Mouse (Mus musculus) telencephalon, adult 2 months (tissue): ENCODE measurements around the gene Orm3.

Experiments used
- DNase-seq: peaks from one replicate; pipeline ENCODE4 v3.0.0-alpha.2; 2011; ENCODE audit warnings: low read depth, low spot score

The Orm3 gene

DNA sequence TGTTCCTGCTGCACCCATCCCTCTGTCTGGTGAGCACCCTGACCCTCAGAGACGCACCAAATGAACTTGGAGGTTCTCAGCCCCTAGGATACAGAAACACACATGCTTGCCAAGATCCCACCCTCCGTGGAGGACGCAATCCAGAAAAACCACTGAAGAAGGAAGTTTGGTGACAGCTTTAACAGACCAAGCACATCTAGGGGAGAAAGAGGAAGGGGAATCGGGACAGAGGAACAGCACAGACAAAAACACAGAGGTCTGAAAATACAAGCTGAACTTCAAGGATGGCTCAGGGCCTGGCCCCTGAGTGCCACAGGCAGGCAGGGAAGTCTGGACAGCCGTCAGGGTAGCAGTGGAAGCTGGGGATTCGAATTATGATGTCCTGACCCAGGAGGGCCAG lies 45.7 kb downstream of the Orm3 start:
- no peak for DNase-seq

DNA sequence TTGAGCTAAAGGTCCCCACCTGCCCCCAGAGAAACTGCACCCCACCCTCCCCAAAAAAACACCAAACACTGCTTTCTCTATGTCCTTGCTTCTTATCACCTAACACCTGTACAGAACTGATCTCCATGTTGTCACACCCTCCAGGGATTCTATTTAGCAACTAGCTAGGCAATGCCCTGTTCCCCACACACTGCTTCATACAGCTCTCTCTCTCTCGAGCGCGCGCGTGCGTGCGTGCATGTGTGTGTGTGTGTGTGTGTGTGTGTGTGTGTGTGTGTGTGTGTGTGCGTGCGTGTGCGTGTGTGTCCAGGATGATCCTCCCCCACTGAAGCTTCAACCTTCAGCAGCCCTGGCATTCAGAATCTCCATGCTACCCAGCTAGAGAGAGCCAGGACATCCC lies 46.1 kb downstream of the Orm3 start:
- DNase-seq = no peak

DNA sequence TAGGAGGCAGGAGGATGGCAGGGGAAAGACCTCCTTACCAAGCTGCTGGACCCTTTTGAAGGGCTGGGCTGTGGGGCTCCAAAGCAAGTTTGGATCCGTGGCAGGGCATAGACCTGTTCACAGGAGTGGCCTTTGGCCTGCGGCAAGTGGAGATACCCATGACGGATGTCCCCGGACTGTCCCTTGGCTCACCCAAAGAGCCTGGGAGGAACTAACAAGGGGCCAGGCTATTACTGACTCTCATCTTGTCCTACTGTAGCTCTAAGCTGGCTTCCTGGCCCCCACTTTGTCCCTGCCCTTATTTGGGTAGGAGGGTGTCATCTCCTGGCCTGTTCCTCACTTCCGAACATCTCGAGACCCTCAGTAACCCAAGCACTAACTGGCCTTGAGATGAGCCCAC lies 46.6 kb downstream of the Orm3 start:
- no peak for DNase-seq

DNA sequence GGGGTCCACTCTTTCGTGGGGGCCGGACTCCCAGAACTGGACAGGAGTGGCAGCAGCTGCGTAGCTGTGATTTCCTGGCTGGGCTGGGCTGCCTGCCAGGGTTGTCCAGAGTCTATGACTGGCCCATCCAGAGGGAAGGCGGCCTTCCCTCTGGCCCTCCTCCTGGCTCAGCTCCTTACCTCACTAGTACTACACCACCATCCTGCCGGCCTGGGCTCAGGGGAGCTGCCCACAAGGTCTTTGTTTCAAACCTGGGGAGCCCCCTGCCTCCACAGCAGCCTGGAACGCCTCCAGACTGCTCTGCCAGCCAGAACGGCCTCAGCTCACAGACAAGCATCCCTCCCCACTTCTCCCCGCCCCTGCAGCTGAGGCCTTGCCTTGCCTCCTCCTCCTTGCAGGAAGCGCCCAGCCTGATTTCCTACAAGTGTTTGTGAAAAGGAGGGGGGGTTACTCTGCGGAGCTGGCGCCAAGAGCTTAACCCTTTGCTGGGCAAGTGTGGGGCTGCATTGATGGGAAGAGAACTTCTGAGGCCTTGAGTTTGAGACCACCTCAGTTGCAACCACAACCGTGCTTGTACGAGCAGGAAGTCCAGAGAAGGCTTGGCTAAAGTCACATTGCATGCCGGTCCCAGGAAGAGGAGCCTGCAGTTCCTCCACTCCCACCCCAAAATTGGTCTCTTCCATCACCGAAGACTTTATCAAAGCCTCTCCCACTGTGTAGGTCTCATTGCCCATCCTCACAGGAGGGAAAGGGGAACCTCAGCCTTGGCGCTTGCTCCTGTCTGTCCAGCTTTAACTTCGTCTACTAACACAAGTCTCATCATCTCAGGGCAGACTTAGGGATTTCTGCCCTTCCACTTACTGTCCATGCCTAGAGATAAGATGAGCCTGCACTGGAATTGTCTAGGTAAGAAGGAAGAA lies 47.3 kb downstream of the Orm3 start, which contains the start of gene Akna:
Akna (minus strand) TSS at position 315 of the 920 bp plus-strand sequence.
- no peak for DNase-seq

DNA sequence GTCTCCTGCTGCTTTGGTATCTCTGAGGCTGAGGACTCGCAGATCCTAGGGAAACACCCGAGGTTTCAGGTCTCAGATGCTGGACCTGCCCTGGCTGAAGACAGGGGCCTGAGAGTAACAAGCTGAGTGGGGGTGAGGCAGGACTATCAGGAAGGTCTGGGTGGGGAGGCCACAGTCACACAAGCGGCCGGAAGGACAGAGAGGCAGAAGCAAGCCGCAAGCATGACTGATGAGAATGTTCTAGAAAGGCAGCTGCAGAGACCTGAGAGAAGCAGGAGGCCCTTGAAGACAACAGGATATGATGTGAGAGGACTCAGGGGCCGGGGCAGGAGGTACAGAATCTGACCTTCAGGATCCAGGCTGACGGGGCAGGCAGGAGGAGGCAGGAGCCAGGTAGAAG lies 48.2 kb downstream of the Orm3 start:
- DNase-seq = no peak

DNA sequence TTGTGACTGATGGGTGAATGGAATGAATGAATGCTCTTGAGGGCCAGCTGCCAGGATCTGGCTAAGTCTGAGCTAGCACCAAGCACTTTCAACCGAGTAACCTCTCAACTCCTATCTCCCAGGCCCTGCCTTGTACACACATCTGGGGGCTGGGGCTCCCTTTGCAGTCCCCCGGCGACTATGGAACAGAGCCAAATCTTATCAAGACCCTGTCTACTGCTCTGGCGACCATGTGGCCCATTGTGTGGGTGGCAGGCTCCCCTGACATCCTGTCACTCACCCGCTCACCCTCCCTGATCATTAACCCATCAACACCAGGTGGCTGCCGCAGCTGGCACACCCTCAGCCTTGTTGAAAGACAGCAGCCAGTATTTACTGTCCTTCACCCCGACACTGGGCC lies 49.1 kb downstream of the Orm3 start:
- no peak for DNase-seq

DNA sequence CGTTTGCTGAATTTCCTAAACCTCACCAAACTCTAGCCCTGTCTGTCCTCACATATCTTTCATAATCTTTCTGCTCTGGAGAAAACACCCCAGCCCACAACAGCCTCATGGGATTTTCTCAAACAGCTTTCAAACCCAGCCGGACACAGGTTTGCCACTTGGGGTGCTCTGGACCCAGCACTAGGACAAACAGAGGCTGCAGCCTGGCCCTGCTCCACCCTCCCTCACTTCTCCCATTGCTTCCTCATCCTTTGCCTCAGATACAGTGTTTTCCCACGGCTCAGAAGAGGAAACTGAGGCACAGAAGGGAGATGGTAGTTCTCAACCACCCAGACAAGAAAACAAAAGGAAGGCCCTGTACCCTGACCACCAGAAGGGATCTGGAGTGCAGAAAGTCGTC lies 49.7 kb downstream of the Orm3 start:
- no peak for DNase-seq

DNA sequence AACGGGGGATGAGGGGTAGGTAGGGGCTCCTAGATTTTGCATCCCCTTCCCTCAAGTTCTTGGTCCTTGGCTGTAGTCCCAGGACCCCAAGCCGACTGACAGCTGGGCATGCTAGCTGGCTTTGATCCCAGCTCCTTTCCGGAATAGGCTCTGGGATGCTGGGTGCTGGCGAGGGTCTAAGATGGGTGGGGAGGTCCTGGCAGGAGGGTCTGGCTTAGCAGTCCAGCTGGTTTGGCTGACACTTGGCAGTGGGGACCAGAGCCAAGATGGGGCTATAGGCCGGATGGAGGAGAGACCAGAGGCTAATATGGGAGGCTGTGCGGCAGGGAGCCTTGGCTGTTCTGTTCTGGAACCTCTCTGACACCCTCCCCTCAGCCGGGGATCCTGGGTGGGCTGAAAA lies 52.3 kb downstream of the Orm3 start:
- no peak for DNase-seq

DNA sequence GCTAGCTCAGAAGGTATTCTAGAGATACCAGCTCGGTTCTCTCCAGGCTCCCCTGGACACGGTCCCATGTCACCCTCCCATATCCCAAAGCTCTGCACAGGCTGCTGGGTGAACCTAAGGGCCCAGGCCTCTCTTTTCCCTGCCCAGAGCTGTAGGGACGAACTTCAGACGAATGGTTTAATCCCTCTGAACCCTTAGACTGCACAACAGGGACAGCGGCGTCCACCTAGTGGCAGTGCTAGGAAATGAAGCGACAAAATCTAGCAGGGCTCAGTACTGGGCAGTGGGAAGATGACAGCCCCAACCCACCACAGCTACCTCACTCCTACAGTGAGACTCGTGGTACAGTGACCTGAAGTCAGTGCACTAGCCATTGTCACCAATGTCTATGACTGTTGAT lies 52.7 kb downstream of the Orm3 start:
- no peak for DNase-seq
